Mouse (Mus musculus) megakaryocyte-erythroid progenitor cell, adult 5-6 weeks (primary cell): ENCODE measurements around the gene Cers4. TPM values are rescaled to one million over a fixed set of nuclear protein-coding genes. Genes with fewer than 3 reads are reported as not detected.

Experiments
- total RNA-seq, 2 experiments: library from RNA; stranded (forward) in 1 of 2; stranded (reverse) in 1 of 2; fragments of 200-1000, 215-1000 nt in 1 of 2; fragments of >200 nt in 1 of 2; fragmentation: Nextera tagmentation in 1 of 2; gene quantifications; 2 replicates each; pipeline ENCODE4 v1.2.3; 2014 to 2017

Cers4 gene
- total RNA-seq, 2 experiments from 2014 or later: 2.8 to 18.5 TPM

Other genes with a start within 250 kb of the Cers4 start
- 9.2 and 16.7 TPM in 2 replicates for gene Tgfbr3l, start 244.8 kb upstream of the Cers4 start, total RNA-seq (2014; fragmentation: Nextera tagmentation)
- gene Tgfbr3l, start 244.8 kb upstream of the Cers4 start, total RNA-seq (2017): 0.61 and 4.1 TPM in 2 replicates
- 15.4 and 23.7 TPM in 2 replicates for gene Snapc2, start 239.9 kb upstream of the Cers4 start, total RNA-seq (2014; fragmentation: Nextera tagmentation)
- 14.0 and 19.6 TPM in 2 replicates for gene Snapc2, start 239.9 kb upstream of the Cers4 start, total RNA-seq (2017)
- 0.63 TPM in 1 of 2 replicates, not detected in the other for gene Ctxn1, start 233.8 kb upstream of the Cers4 start, total RNA-seq (2014; fragmentation: Nextera tagmentation)
- gene Ctxn1, start 233.8 kb upstream of the Cers4 start, total RNA-seq (2017): not detected in 2 replicates
- gene Timm44, start 217.1 kb upstream of the Cers4 start, total RNA-seq (2014; fragmentation: Nextera tagmentation): 72.7 and 139 TPM in 2 replicates
- gene Timm44, start 217.1 kb upstream of the Cers4 start, total RNA-seq (2017): 155 and 191 TPM in 2 replicates
- 20.6 and 28.7 TPM in 2 replicates for gene Ccl25, start 167.8 kb upstream of the Cers4 start, total RNA-seq (2014; fragmentation: Nextera tagmentation)
- 16.7 and 17.1 TPM in 2 replicates for gene Ccl25, start 167.8 kb upstream of the Cers4 start, total RNA-seq (2017)
- gene Elavl1, start 167.6 kb upstream of the Cers4 start, total RNA-seq (2014; fragmentation: Nextera tagmentation): 128 and 161 TPM in 2 replicates
- 87.6 and 121 TPM in 2 replicates for gene Elavl1, start 167.6 kb upstream of the Cers4 start, total RNA-seq (2017)
- 14.4 and 16.0 TPM in 2 replicates for gene Zfp958, start 120.1 kb downstream of the Cers4 start, total RNA-seq (2014; fragmentation: Nextera tagmentation)
- 12.3 and 12.5 TPM in 2 replicates for gene Zfp958, start 120.1 kb downstream of the Cers4 start, total RNA-seq (2017)